Mouse (Mus musculus): ENCODE results near the gene Ina.
A peak's percentile ranks its signal among the peaks of the same experiment; 100 is the strongest.

The Ina gene

GRCm38 (mm10) chr19:47016487-47016886 is 2.0 kb downstream of the Ina start:
- peak; percentile 88 for DNase-seq

- DNase-seq: no peak
Measured at GRCm38 (mm10) chr19:47017831-47018230, 3.3 kb downstream of the Ina start.

GRCm38 (mm10) chr19:47018330-47018729 is 3.8 kb downstream of the Ina start:
- DNase-seq: no peak

GRCm38 (mm10) chr19:47019326-47019725 is 4.8 kb downstream of the Ina start:
- DNase-seq: no peak

GRCm38 (mm10) chr19:47022709-47023108 is 8.2 kb downstream of the Ina start:
- no peak for DNase-seq

- DNase-seq: no peak
Measured at GRCm38 (mm10) chr19:47023546-47023945, 9.0 kb downstream of the Ina start.

GRCm38 (mm10) chr19:47024954-47025353 is 10.5 kb downstream of the Ina start:
- peak; percentile 64 for DNase-seq

GRCm38 (mm10) chr19:47026513-47026912 is 12.0 kb downstream of the Ina start:
- DNase-seq: no peak

- DNase-seq: no peak
Measured at GRCm38 (mm10) chr19:47029796-47030195, 15.3 kb downstream of the Ina start.

- no peak for DNase-seq
Measured at GRCm38 (mm10) chr19:47031770-47032169, 17.3 kb downstream of the Ina start.

GRCm38 (mm10) chr19:47034916-47035315 is 20.4 kb downstream of the Ina start:
- DNase-seq: no peak

GRCm38 (mm10) chr19:47036596-47036995 is 22.1 kb downstream of the Ina start:
- no peak for DNase-seq

GRCm38 (mm10) chr19:47040720-47041473 is 26.4 kb downstream of the Ina start:
- no peak for DNase-seq

- DNase-seq: no peak
Measured at GRCm38 (mm10) chr19:47043608-47044007, 29.1 kb downstream of the Ina start.

GRCm38 (mm10) chr19:47046343-47046742 is 31.8 kb downstream of the Ina start:
- DNase-seq: no peak

- DNase-seq: no peak
Measured at GRCm38 (mm10) chr19:47047236-47047833, 32.8 kb downstream of the Ina start.

GRCm38 (mm10) chr19:47049061-47049460 is 34.6 kb downstream of the Ina start:
- DNase-seq: no peak

GRCm38 (mm10) chr19:47049840-47050239 is 35.3 kb downstream of the Ina start:
- no peak for DNase-seq

GRCm38 (mm10) chr19:47050271-47051032 is 36.0 kb downstream of the Ina start, which contains the start of gene Pcgf6:
Pcgf6 (minus strand) TSS chr19:47050906.
- peak; percentile 80 for DNase-seq

- no peak for DNase-seq
Measured at GRCm38 (mm10) chr19:47052927-47053326, 38.4 kb downstream of the Ina start.

- no peak for DNase-seq
Measured at GRCm38 (mm10) chr19:47053471-47053870, 39.0 kb downstream of the Ina start.

GRCm38 (mm10) chr19:47057684-47058083 is 43.2 kb downstream of the Ina start:
- no peak for DNase-seq

- DNase-seq: no peak
Measured at GRCm38 (mm10) chr19:47065860-47066259, 51.4 kb downstream of the Ina start.
